Mouse (Mus musculus) midbrain, embryonic 11.5 days (tissue): ENCODE data around the gene Abtb2. TPM values are rescaled to one million over a fixed set of nuclear protein-coding genes. Genes with fewer than 3 reads are reported as not detected.

Experiments used
- ATAC-seq: fragments of 200-750 bp; cut with Nextera tagmentation; 2 replicates; pipeline ENCODE4 v1.8.0; 2017; ENCODE audit warnings: moderate TSS enrichment, moderate library complexity; ENCODE audit not compliant: low FRiP score
- DNase-seq: peaks from one replicate; pipeline ENCODE4 v3.0.0; 2015; ENCODE audit warnings: low spot score; ENCODE audit errors: missing footprints
- H3K27ac ChIP-seq: fragments of 300-500 bp; sonication (generic); 2 replicates; pipeline ENCODE4 v1.5.1; 2014; ENCODE audit warnings: low read depth, low read length
- H3K27me3 ChIP-seq: fragments of 300-500 bp; sonication (generic); 2 replicates; pipeline ENCODE4 v1.6.1; 2014; ENCODE audit warnings: mild to moderate bottlenecking, low read length, moderate library complexity, mixed read lengths; ENCODE audit not compliant: control insufficient read depth, insufficient read depth
- H3K36me3 ChIP-seq: fragments of 300-500 bp; sonication (generic); 2 replicates; pipeline ENCODE4 v1.6.1; 2014; ENCODE audit warnings: mild to moderate bottlenecking, low read length, moderate library complexity, mixed read lengths; ENCODE audit not compliant: control insufficient read depth, insufficient read depth
- H3K4me1 ChIP-seq: fragments of 300-500 bp; sonication (generic); 2 replicates; pipeline ENCODE4 v1.6.1; 2014; ENCODE audit warnings: low read length; ENCODE audit not compliant: control insufficient read depth, insufficient read depth
- H3K4me2 ChIP-seq: fragments of 300-500 bp; sonication (generic); 2 replicates; pipeline ENCODE4 v1.6.1; 2014; ENCODE audit warnings: mild to moderate bottlenecking, moderate library complexity
- H3K4me3 ChIP-seq: fragments of 300-500 bp; sonication (generic); 2 replicates; pipeline ENCODE4 v1.5.1; 2014; ENCODE audit warnings: low read depth, low read length
- H3K9ac ChIP-seq: fragments of 300-500 bp; sonication (generic); 2 replicates; pipeline ENCODE4 v1.6.1; 2014; ENCODE audit warnings: low read length
- H3K9me3 ChIP-seq: fragments of 300-500 bp; sonication (generic); 2 replicates; pipeline ENCODE4 v1.6.1; 2016; ENCODE audit warnings: low read length; ENCODE audit not compliant: control insufficient read depth
- WGBS: fragments of 180-500 bp; shearing (Covaris S2); extraction: QIAGEN DNeasy Blood & Tissue Kit; methylation state at CpG from one replicate; pipeline ENCODE4 v1.1.7; 2014; 5-methylcytosine and 5-hydroxymethylcytosine counted together
- polyA plus RNA-seq: library from polyadenylated mRNA; unstranded; fragments of >200 nt; fragmentation: Nextera tagmentation; extraction: Ambion mirVana; gene quantifications from 2 replicates; pipeline ENCODE4 v1.2.1, GENCODE M21; 2014

The Abtb2 gene
- polyA plus RNA-seq, 1 experiment from 2014 or later: 12.1 TPM

GRCm38 (mm10) chr2:103742821-103743220 lies 176.7 kb downstream of the Abtb2 start:
- H3K9ac ChIP-seq: no peak overlapping the region
- WGBS: over 99% methylated on average over 6 of the region's 6 CpGs
- DNase-seq (no peak), ATAC-seq (no peak)
- H3K4me2 ChIP-seq: no peak overlapping the region
- H3K27me3 ChIP-seq: no peaks in the 10 kb centered on the region
- H3K9me3 ChIP-seq: no peaks in the 10 kb centered on the region
- H3K4me3 ChIP-seq: no peak overlapping the region
- no peaks in the 10 kb centered on the region for H3K4me1 ChIP-seq
- H3K27ac ChIP-seq: no peak overlapping the region
- peaks cover 3% of the 10 kb centered on the region for H3K36me3 ChIP-seq

GRCm38 (mm10) chr2:103743536-103743935 lies 177.4 kb downstream of the Abtb2 start:
- Histone ChIP-seq H3K4me2 (no peak overlapping the region), H3K27me3 (no peaks in the 10 kb centered on the region), H3K4me3 (no peak overlapping the region), H3K9me3 (no peaks in the 10 kb centered on the region), H3K36me3 (peaks cover 5% of the 10 kb centered on the region), H3K27ac (no peak overlapping the region), H3K4me1 (no peaks in the 10 kb centered on the region), H3K9ac (no peak overlapping the region)
- 97% methylated on average over 2 of the region's 2 CpGs for WGBS
- ATAC-seq: no peak
- no peak for DNase-seq

GRCm38 (mm10) chr2:103743988-103744387 lies 177.9 kb downstream of the Abtb2 start:
- Histone ChIP-seq H3K4me2 (no peak overlapping the region), H3K9me3 (no peaks in the 10 kb centered on the region), H3K27me3 (no peaks in the 10 kb centered on the region), H3K27ac (no peak overlapping the region), H3K4me3 (no peak overlapping the region), H3K4me1 (no peaks in the 10 kb centered on the region), H3K9ac (no peak overlapping the region), H3K36me3 (peaks cover 5% of the 10 kb centered on the region)
- WGBS: 84% methylated on average over 7 of the region's 7 CpGs
- ATAC-seq: no peak
- peak; percentile 96 for DNase-seq

GRCm38 (mm10) chr2:103745481-103745880 lies 179.4 kb downstream of the Abtb2 start:
- no peak overlapping the region for H3K27ac ChIP-seq
- ATAC-seq (no peak), DNase-seq (no peak)
- no peaks in the 10 kb centered on the region for H3K4me1 ChIP-seq
- H3K27me3 ChIP-seq: no peaks in the 10 kb centered on the region
- H3K9ac ChIP-seq: no peak overlapping the region
- H3K4me3 ChIP-seq: no peak overlapping the region
- no peaks in the 10 kb centered on the region for H3K9me3 ChIP-seq
- peaks cover 6% of the 10 kb centered on the region for H3K36me3 ChIP-seq
- WGBS: 87% methylated on average over 5 of the region's 5 CpGs
- H3K4me2 ChIP-seq: no peak overlapping the region

- H3K4me3 ChIP-seq: no peak overlapping the region
- no peak overlapping the region for H3K9ac ChIP-seq
- WGBS: 77% methylated on average over 2 of the region's 2 CpGs
- H3K9me3 ChIP-seq: no peaks in the 10 kb centered on the region
- DNase-seq (no peak), ATAC-seq (no peak)
- no peak overlapping the region for H3K27ac ChIP-seq
- no peaks in the 10 kb centered on the region for H3K27me3 ChIP-seq
- H3K36me3 ChIP-seq: peaks cover 9% of the 10 kb centered on the region; the same call in 1 of the 2 replicates
- H3K4me2 ChIP-seq: no peak overlapping the region
- H3K4me1 ChIP-seq: no peaks in the 10 kb centered on the region
These were observed 180.0 kb downstream of the Abtb2 start for GRCm38 (mm10) chr2:103746096-103746495.

- no peaks in the 10 kb centered on the region for H3K4me1 ChIP-seq
- no peaks in the 10 kb centered on the region for H3K27me3 ChIP-seq
- H3K27ac ChIP-seq: no peak overlapping the region
- H3K9ac ChIP-seq: no peak overlapping the region
- no peak for ATAC-seq
- DNase-seq: no peak
- H3K36me3 ChIP-seq: peaks cover 14% of the 10 kb centered on the region
- no peak overlapping the region for H3K4me2 ChIP-seq
- H3K4me3 ChIP-seq: no peak overlapping the region
- H3K9me3 ChIP-seq: no peaks in the 10 kb centered on the region
- WGBS: 92% methylated on average over 2 of the region's 2 CpGs
These were observed 180.7 kb downstream of the Abtb2 start for GRCm38 (mm10) chr2:103746761-103747160.

- no peak for ATAC-seq
- no peak overlapping the region for H3K4me3 ChIP-seq
These were observed 181.8 kb downstream of the Abtb2 start for GRCm38 (mm10) chr2:103747891-103748290.

GRCm38 (mm10) chr2:103749091-103749490 lies 183.0 kb downstream of the Abtb2 start:
- Histone ChIP-seq H3K9me3 (no peaks in the 10 kb centered on the region), H3K27me3 (no peaks in the 10 kb centered on the region), H3K27ac (no peak overlapping the region), H3K9ac (no peak overlapping the region), H3K4me2 (no peak overlapping the region), H3K4me3 (no peak overlapping the region), H3K36me3 (peaks cover 23% of the 10 kb centered on the region), H3K4me1 (no peaks in the 10 kb centered on the region)
- ATAC-seq: no peak
- WGBS: 94% methylated on average over 3 of the region's 3 CpGs
- DNase-seq: no peak

More at GRCm38 (mm10) chr2:103747891-103748290, 181.8 kb downstream of the Abtb2 start:
- Histone ChIP-seq H3K9me3 (no peaks in the 10 kb centered on the region), H3K27ac (no peak overlapping the region), H3K4me1 (no peaks in the 10 kb centered on the region), H3K4me2 (no peak overlapping the region), H3K27me3 (no peaks in the 10 kb centered on the region), H3K36me3 (peaks cover 23% of the 10 kb centered on the region), H3K9ac (no peak overlapping the region)
- no peak for DNase-seq
- 90% methylated on average over 9 of the region's 9 CpGs for WGBS

GRCm38 (mm10) chr2:103751771-103752170 lies 185.7 kb downstream of the Abtb2 start:
- ATAC-seq (no peak), DNase-seq (no peak)
- H3K27me3 ChIP-seq: no peaks in the 10 kb centered on the region
- H3K9me3 ChIP-seq: no peaks in the 10 kb centered on the region
- H3K36me3 ChIP-seq: peaks cover 23% of the 10 kb centered on the region
- no peak overlapping the region for H3K9ac ChIP-seq
- 93% methylated on average over 6 of the region's 6 CpGs for WGBS
- no peak overlapping the region for H3K4me3 ChIP-seq
- H3K4me1 ChIP-seq: no peaks in the 10 kb centered on the region
- no peak overlapping the region for H3K27ac ChIP-seq
- H3K4me2 ChIP-seq: no peak overlapping the region

- H3K36me3 ChIP-seq: peaks cover 19% of the 10 kb centered on the region
- 85% methylated on average over 3 of the region's 3 CpGs for WGBS
- no peak for DNase-seq
- no peak for ATAC-seq
- no peaks in the 10 kb centered on the region for H3K4me1 ChIP-seq
- H3K27me3 ChIP-seq: no peaks in the 10 kb centered on the region
- H3K4me3 ChIP-seq: no peak overlapping the region
- no peak overlapping the region for H3K27ac ChIP-seq
- no peaks in the 10 kb centered on the region for H3K9me3 ChIP-seq
- no peak overlapping the region for H3K4me2 ChIP-seq
- H3K9ac ChIP-seq: no peak overlapping the region
These were observed 188.5 kb downstream of the Abtb2 start for GRCm38 (mm10) chr2:103754614-103755013.
